Mouse (Mus musculus) heart, embryonic 13.5 days (tissue): ENCODE data around the gene Sohlh2. TPM values are rescaled to one million over a fixed set of nuclear protein-coding genes. Genes with fewer than 3 reads are reported as not detected.
"Not testable (repeated sequence)": the region's sequence is repeated elsewhere in the genome, so short reads cannot be mapped to it uniquely, and the experiment has no call there.

ENCODE experiments used
- ATAC-seq: fragments of 200-750 bp; cut with Nextera tagmentation; 2 replicates; pipeline ENCODE4 v1.8.0; 2017; ENCODE audit warnings: moderate TSS enrichment; ENCODE audit not compliant: insufficient number of reproducible peaks, low FRiP score, low TSS enrichment; ENCODE audit errors: extremely low read depth
- H3K27ac ChIP-seq: fragments of 300-500 bp; sonication (generic); replicated peaks from 2 replicates; pipeline ENCODE4 v1.5.1; 2015; ENCODE audit warnings: moderate library complexity, mild to moderate bottlenecking, inconsistent platforms
- H3K27me3 ChIP-seq: fragments of 300-500 bp; sonication (generic); replicated peaks from 2 replicates; pipeline ENCODE4 v1.6.1; 2015; ENCODE audit warnings: mild to moderate bottlenecking, inconsistent platforms
- H3K36me3 ChIP-seq: fragments of 300-500 bp; sonication (generic); 2 replicates; pipeline ENCODE4 v1.6.1; 2015; ENCODE audit warnings: mild to moderate bottlenecking, inconsistent platforms
- H3K4me1 ChIP-seq: fragments of 300-500 bp; sonication (generic); 2 replicates; pipeline ENCODE4 v1.6.1; 2015; ENCODE audit warnings: inconsistent platforms
- H3K4me2 ChIP-seq: fragments of 300-500 bp; sonication (generic); 2 replicates; pipeline ENCODE4 v1.6.1; 2015; ENCODE audit warnings: inconsistent platforms, mild to moderate bottlenecking, moderate library complexity
- H3K4me3 ChIP-seq: fragments of 300-500 bp; sonication (generic); 2 replicates; pipeline ENCODE4 v1.5.1; 2015; ENCODE audit warnings: moderate library complexity, mild to moderate bottlenecking, inconsistent platforms
- H3K9ac ChIP-seq: fragments of 300-500 bp; sonication (generic); 2 replicates; pipeline ENCODE4 v1.6.1; 2015; ENCODE audit warnings: inconsistent platforms, mild to moderate bottlenecking, moderate library complexity
- H3K9me3 ChIP-seq: fragments of 300-500 bp; sonication (generic); 2 replicates; pipeline ENCODE4 v1.6.1; 2016; ENCODE audit warnings: inconsistent platforms
- WGBS: fragments of 180-500 bp; shearing (Covaris S2); methylation state at CpG from one replicate; pipeline ENCODE4 v1.1.7; 2015; ENCODE audit warnings: mixed read lengths; 5-methylcytosine and 5-hydroxymethylcytosine counted together
- polyA plus RNA-seq: library from polyadenylated mRNA; unstranded; fragments of >200 nt; fragmentation: Nextera tagmentation; extraction: Ambion mirVana; gene quantifications from 2 replicates; pipeline ENCODE4 v1.2.1, GENCODE M21; 2015

The Sohlh2 gene
- polyA plus RNA-seq, 1 experiment from 2014 or later = not detected

GRCm38 (mm10) chr3:55157413-55157812 lies 24.4 kb upstream of the Sohlh2 start:
- Histone ChIP-seq H3K27ac (no peak overlapping the region), H3K36me3 (no peaks in the 10 kb centered on the region), H3K9me3 (no peaks in the 10 kb centered on the region), H3K4me3 (no peak overlapping the region), H3K27me3 (no peaks in the 10 kb centered on the region), H3K9ac (no peak overlapping the region), H3K4me2 (no peak overlapping the region), H3K4me1 (peaks cover 12% of the 10 kb centered on the region; the same call in 1 of the 2 replicates)
- 68% methylated on average over 5 of the region's 5 CpGs for WGBS
- no peak for ATAC-seq

- Histone ChIP-seq H3K27me3 (no peaks in the 10 kb centered on the region), H3K4me1 (no peaks in the 10 kb centered on the region), H3K9ac (no peak overlapping the region), H3K36me3 (no peaks in the 10 kb centered on the region), H3K4me2 (no peak overlapping the region), H3K9me3 (no peaks in the 10 kb centered on the region), H3K27ac (no peak overlapping the region), H3K4me3 (no peak overlapping the region)
- 71% methylated on average over 7 of the region's 7 CpGs for WGBS
- ATAC-seq = no peak
Measured at GRCm38 (mm10) chr3:55161144-55161543, 20.7 kb upstream of the Sohlh2 start.

GRCm38 (mm10) chr3:55163510-55163909 lies 18.3 kb upstream of the Sohlh2 start:
- ATAC-seq = no peak
- no peaks in the 10 kb centered on the region for H3K36me3 ChIP-seq
- H3K27me3 ChIP-seq = no peaks in the 10 kb centered on the region
- WGBS = 65% methylated on average over 4 of the region's 4 CpGs
- H3K9me3 ChIP-seq = no peaks in the 10 kb centered on the region
- H3K4me2 ChIP-seq = no peak overlapping the region
- H3K4me3 ChIP-seq = no peak overlapping the region
- no peak overlapping the region for H3K27ac ChIP-seq
- no peaks in the 10 kb centered on the region for H3K4me1 ChIP-seq
- H3K9ac ChIP-seq = no peak overlapping the region

- Histone ChIP-seq H3K36me3 (no peaks in the 10 kb centered on the region), H3K27me3 (no peaks in the 10 kb centered on the region), H3K9me3 (no peaks in the 10 kb centered on the region), H3K4me1 (peaks cover 7% of the 10 kb centered on the region), H3K9ac (no peak overlapping the region), H3K4me2 (no peak overlapping the region), H3K27ac (no peak overlapping the region), H3K4me3 (no peak overlapping the region)
- no peak for ATAC-seq
- 44% methylated on average over 3 of the region's 3 CpGs for WGBS
Measured at GRCm38 (mm10) chr3:55172478-55172877, 9.3 kb upstream of the Sohlh2 start.

- Histone ChIP-seq H3K27me3 (no peaks in the 10 kb centered on the region), H3K27ac (no peak overlapping the region), H3K9me3 (0 out of 2 replicates have a peak, but pooled peaks cover 2% of the 10 kb centered on the region), H3K4me3 (no peak overlapping the region), H3K4me1 (peaks cover 11% of the 10 kb centered on the region), H3K4me2 (no peak overlapping the region), H3K36me3 (no peaks in the 10 kb centered on the region), H3K9ac (no peak overlapping the region)
- WGBS = 19% methylated on average over 6 of the region's 6 CpGs
- ATAC-seq = no peak
Measured at GRCm38 (mm10) chr3:55177271-55177670, 4.6 kb upstream of the Sohlh2 start.

GRCm38 (mm10) chr3:55191668-55192067 lies 9.8 kb downstream of the Sohlh2 start:
- H3K4me1 ChIP-seq = no peaks in the 10 kb centered on the region
- H3K4me2 ChIP-seq = no peak overlapping the region
- H3K36me3 ChIP-seq = no peaks in the 10 kb centered on the region
- no peaks in the 10 kb centered on the region for H3K9me3 ChIP-seq
- no peak for ATAC-seq
- H3K4me3 ChIP-seq = no peak overlapping the region
- no peak overlapping the region for H3K9ac ChIP-seq
- 71% methylated on average over 4 of the region's 4 CpGs for WGBS
- no peak overlapping the region for H3K27ac ChIP-seq
- H3K27me3 ChIP-seq = no peaks in the 10 kb centered on the region

- Histone ChIP-seq H3K36me3 (no peaks in the 10 kb centered on the region), H3K9me3 (no peaks in the 10 kb centered on the region; the same call in 1 of the 2 replicates), H3K4me2 (no peak overlapping the region), H3K9ac (no peak overlapping the region), H3K27ac (no peak overlapping the region), H3K4me3 (no peak overlapping the region), H3K4me1 (no peaks in the 10 kb centered on the region), H3K27me3 (no peaks in the 10 kb centered on the region)
- 26% methylated on average over 2 of the region's 2 CpGs for WGBS
- ATAC-seq = no peak
Measured at GRCm38 (mm10) chr3:55193351-55193750, 11.5 kb downstream of the Sohlh2 start.

GRCm38 (mm10) chr3:55194792-55195191 lies 13.0 kb downstream of the Sohlh2 start:
- no peaks in the 10 kb centered on the region for H3K4me1 ChIP-seq
- H3K4me3 ChIP-seq = no peak overlapping the region
- no peak overlapping the region for H3K9ac ChIP-seq
- no peaks in the 10 kb centered on the region for H3K27me3 ChIP-seq
- 66% methylated on average over 8 of the region's 8 CpGs for WGBS
- no peak overlapping the region for H3K4me2 ChIP-seq
- no peak for ATAC-seq
- H3K27ac ChIP-seq = no peak overlapping the region
- no peaks in the 10 kb centered on the region for H3K36me3 ChIP-seq
- H3K9me3 ChIP-seq = no peaks in the 10 kb centered on the region; the same call in 1 of the 2 replicates

- Histone ChIP-seq H3K4me3 (no peak overlapping the region), H3K27me3 (no peaks in the 10 kb centered on the region), H3K9me3 (no peaks in the 10 kb centered on the region; the same call in 1 of the 2 replicates), H3K36me3 (no peaks in the 10 kb centered on the region), H3K27ac (no peak overlapping the region), H3K4me2 (no peak overlapping the region), H3K9ac (no peak overlapping the region), H3K4me1 (no peaks in the 10 kb centered on the region)
- ATAC-seq = no peak
- WGBS = 66% methylated on average over 5 of the region's 5 CpGs
Measured at GRCm38 (mm10) chr3:55195581-55196327, 13.9 kb downstream of the Sohlh2 start.

GRCm38 (mm10) chr3:55196328-55196710 lies 14.5 kb downstream of the Sohlh2 start:
- H3K4me2 ChIP-seq = no peak overlapping the region
- no peaks in the 10 kb centered on the region; the same call in 1 of the 2 replicates for H3K9me3 ChIP-seq
- no peak overlapping the region for H3K27ac ChIP-seq
- H3K36me3 ChIP-seq = no peaks in the 10 kb centered on the region
- WGBS = 79% methylated on average over 2 of the region's 2 CpGs
- H3K4me1 ChIP-seq = no peaks in the 10 kb centered on the region
- no peak overlapping the region for H3K4me3 ChIP-seq
- no peaks in the 10 kb centered on the region for H3K27me3 ChIP-seq
- no peak overlapping the region for H3K9ac ChIP-seq
- ATAC-seq = no peak

GRCm38 (mm10) chr3:55203621-55204020 lies 21.8 kb downstream of the Sohlh2 start:
- H3K4me1 ChIP-seq, H3K36me3 ChIP-seq, H3K9ac ChIP-seq, H3K4me2 ChIP-seq, H3K27ac ChIP-seq, H3K27me3 ChIP-seq, H3K4me3 ChIP-seq, H3K9me3 ChIP-seq, ATAC-seq: not testable (repeated sequence)
- 80% methylated on average over 11 of the region's 11 CpGs for WGBS

- no peak overlapping the region for H3K9ac ChIP-seq
- no peak overlapping the region for H3K4me3 ChIP-seq
- no peaks in the 10 kb centered on the region for H3K36me3 ChIP-seq
- no peaks in the 10 kb centered on the region for H3K27me3 ChIP-seq
- no peak overlapping the region for H3K4me2 ChIP-seq
- H3K27ac ChIP-seq = no peak overlapping the region
- 83% methylated on average over 2 of the region's 2 CpGs for WGBS
- no peak for ATAC-seq
- no peaks in the 10 kb centered on the region for H3K4me1 ChIP-seq
- no peaks in the 10 kb centered on the region for H3K9me3 ChIP-seq
Measured at GRCm38 (mm10) chr3:55206413-55206812, 24.6 kb downstream of the Sohlh2 start.
